Mouse (Mus musculus) neural tube, embryonic 15.5 days (tissue): Measurements from ENCODE around the gene Masp2. TPM values are rescaled to one million over a fixed set of nuclear protein-coding genes. Genes with fewer than 3 reads are reported as not detected.
A peak's percentile ranks its signal among the peaks of the same experiment; 100 is the strongest.

Experiments
- ATAC-seq: fragments of 200-750 bp; cut with Nextera tagmentation; 2 replicates; pipeline ENCODE4 v1.8.0; 2017; ENCODE audit warnings: mild to moderate bottlenecking, moderate TSS enrichment, moderate library complexity; ENCODE audit not compliant: low FRiP score
- H3K27ac ChIP-seq: fragments of 300-500 bp; sonication (generic); replicated peaks from 2 replicates; pipeline ENCODE4 v1.5.1; 2015; ENCODE audit warnings: mild to moderate bottlenecking, inconsistent platforms
- H3K27me3 ChIP-seq: fragments of 300-500 bp; sonication (generic); replicated peaks from 2 replicates; pipeline ENCODE4 v1.6.1; 2015; ENCODE audit warnings: inconsistent platforms
- H3K36me3 ChIP-seq: fragments of 300-500 bp; sonication (generic); 2 replicates; pipeline ENCODE4 v1.6.1; 2015; ENCODE audit warnings: inconsistent platforms
- H3K4me1 ChIP-seq: fragments of 300-500 bp; sonication (generic); 2 replicates; pipeline ENCODE4 v1.6.1; 2015; ENCODE audit warnings: inconsistent platforms
- H3K4me2 ChIP-seq: fragments of 300-500 bp; sonication (generic); 2 replicates; pipeline ENCODE4 v1.6.1; 2015; ENCODE audit warnings: inconsistent platforms, mild to moderate bottlenecking, moderate library complexity
- H3K4me3 ChIP-seq: fragments of 300-500 bp; sonication (generic); replicated peaks from 2 replicates; pipeline ENCODE4 v1.5.1; 2015; ENCODE audit warnings: mild to moderate bottlenecking, inconsistent platforms
- H3K9ac ChIP-seq: fragments of 300-500 bp; sonication (generic); replicated peaks from 2 replicates; pipeline ENCODE4 v1.6.1; 2015; ENCODE audit warnings: mild to moderate bottlenecking, inconsistent platforms
- H3K9me3 ChIP-seq: fragments of 300-500 bp; sonication (generic); replicated peaks from 2 replicates; pipeline ENCODE4 v1.6.1; 2016; ENCODE audit warnings: inconsistent platforms
- WGBS: fragments of 180-500 bp; shearing (Covaris S2); methylation state at CpG from one replicate; pipeline ENCODE4 v1.1.7; 2015; ENCODE audit warnings: mixed read lengths; 5-methylcytosine and 5-hydroxymethylcytosine counted together
- polyA plus RNA-seq: library from polyadenylated mRNA; unstranded; fragments of >200 nt; fragmentation: Nextera tagmentation; extraction: Ambion mirVana; gene quantifications from 2 replicates; pipeline ENCODE4 v1.2.1, GENCODE M21; 2015

Gene Masp2
- polyA plus RNA-seq, 1 experiment from 2014 or later = 1.6 TPM

- Histone ChIP-seq H3K4me3 (no peak overlapping the region), H3K27me3 (no peaks in the 10 kb centered on the region; the same call in 1 of the 2 replicates), H3K9ac (no peak overlapping the region), H3K27ac (peak overlapping the region; percentile 37), H3K9me3 (no peaks in the 10 kb centered on the region), H3K4me1 (peaks cover 30% of the 10 kb centered on the region), H3K36me3 (no peaks in the 10 kb centered on the region), H3K4me2 (no peak overlapping the region)
- 77% methylated on average over 7 of the region's 7 CpGs for WGBS
- no peak for ATAC-seq
Observed at GRCm38 (mm10) chr4:148663326-148663725, 61.0 kb downstream of the Masp2 start.

DNA sequence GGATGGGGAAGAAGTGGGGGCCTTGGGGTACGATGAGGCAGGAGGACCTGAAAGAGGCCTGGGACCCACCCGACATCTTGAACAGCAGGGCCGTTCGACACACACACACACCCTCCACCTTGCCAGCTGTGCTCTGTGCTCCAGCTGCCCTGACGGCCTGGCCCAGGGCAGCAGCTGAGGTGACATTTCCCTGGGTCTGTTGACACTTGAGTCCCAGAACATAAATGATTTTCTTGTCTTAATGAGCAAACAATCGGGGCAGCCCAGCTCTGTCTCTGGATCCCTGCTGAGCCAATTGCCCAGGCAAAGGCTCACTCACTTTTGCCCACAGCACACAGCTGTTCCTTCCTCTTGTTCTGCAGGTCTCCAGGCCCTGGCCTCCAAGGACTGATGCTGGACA is 61.7 kb downstream of the Masp2 start:
- no peak overlapping the region for H3K27ac ChIP-seq
- H3K27me3 ChIP-seq = no peaks in the 10 kb centered on the region; the same call in 1 of the 2 replicates
- H3K4me2 ChIP-seq = no peak overlapping the region
- no peak overlapping the region for H3K9ac ChIP-seq
- no peak overlapping the region for H3K4me3 ChIP-seq
- no peaks in the 10 kb centered on the region for H3K9me3 ChIP-seq
- WGBS = 36% methylated on average over 6 of the region's 6 CpGs
- no peaks in the 10 kb centered on the region for H3K36me3 ChIP-seq
- no peak for ATAC-seq
- H3K4me1 ChIP-seq = peaks cover 30% of the 10 kb centered on the region

Other genes with a start within 250 kb of the Masp2 start
- gene Ubiad1, start 157.8 kb upstream of the Masp2 start, polyA plus RNA-seq = 17.7 and 19.7 TPM in 2 replicates
- gene Mtor, start 153.9 kb upstream of the Masp2 start, polyA plus RNA-seq = 17.7 and 21.4 TPM in 2 replicates
- 0.36 and 0.61 TPM in 2 replicates for gene Angptl7, start 102.1 kb upstream of the Masp2 start, polyA plus RNA-seq
- gene Exosc10, start 44.1 kb upstream of the Masp2 start, polyA plus RNA-seq = 81.9 and 91.2 TPM in 2 replicates
- 198 and 210 TPM in 2 replicates for gene Srm, start 11.1 kb upstream of the Masp2 start, polyA plus RNA-seq
- gene Tardbp, start 24.5 kb downstream of the Masp2 start, polyA plus RNA-seq = 155 and 196 TPM in 2 replicates
- not detected in 2 replicates for gene Gm572, start 40.8 kb downstream of the Masp2 start, polyA plus RNA-seq
- gene Casz1, start 201.9 kb downstream of the Masp2 start, polyA plus RNA-seq = 11.0 and 12.3 TPM in 2 replicates